Mouse (Mus musculus) lung, embryonic 14.5 days (tissue): ENCODE measurements around the gene Smim7. TPM values are rescaled to one million over a fixed set of nuclear protein-coding genes. Genes with fewer than 3 reads are reported as not detected.

Source experiments
- ATAC-seq: fragments of 200-750 bp; cut with Nextera tagmentation; 2 replicates; pipeline ENCODE4 v1.8.0; 2017; ENCODE audit warnings: mild to moderate bottlenecking, moderate TSS enrichment, moderate library complexity; ENCODE audit not compliant: insufficient read depth
- DNase-seq: peaks from one replicate; pipeline ENCODE4 v3.0.0-alpha.2; 2015
- H3K27ac ChIP-seq: fragments of 300-500 bp; sonication (generic); 2 replicates; pipeline ENCODE4 v1.5.1; 2014; ENCODE audit warnings: low read depth, mild to moderate bottlenecking, moderate library complexity
- H3K27me3 ChIP-seq: fragments of 300-500 bp; sonication (generic); 2 replicates; pipeline ENCODE4 v1.6.1; 2014; ENCODE audit warnings: low read length, control low read depth; ENCODE audit not compliant: insufficient read depth
- H3K36me3 ChIP-seq: fragments of 300-500 bp; sonication (generic); 2 replicates; pipeline ENCODE4 v1.6.1; 2014; ENCODE audit warnings: control low read depth; ENCODE audit not compliant: insufficient read depth
- H3K4me1 ChIP-seq: fragments of 300-500 bp; sonication (generic); 2 replicates; pipeline ENCODE4 v1.6.1; 2014; ENCODE audit warnings: antibody characterized with exemption, control low read depth; ENCODE audit not compliant: insufficient read depth
- H3K4me2 ChIP-seq: fragments of 300-500 bp; sonication (generic); 2 replicates; pipeline ENCODE4 v1.6.1; 2014; ENCODE audit warnings: mild to moderate bottlenecking
- H3K4me3 ChIP-seq: fragments of 300-500 bp; sonication (generic); 2 replicates; pipeline ENCODE4 v1.5.1; 2014; ENCODE audit warnings: low read depth, low read length
- H3K9ac ChIP-seq: fragments of 300-500 bp; sonication (generic); 2 replicates; pipeline ENCODE4 v1.6.1; 2014
- H3K9me3 ChIP-seq: fragments of 300-500 bp; sonication (generic); 2 replicates; pipeline ENCODE4 v1.6.1; 2016; ENCODE audit warnings: low read depth, low read length, control low read depth
- CTCF ChIP-seq: IDR thresholded peaks from 2 replicates; pipeline ENCODE4 v1.5.1; 2016; ENCODE audit warnings: antibody characterized with exemption, low read depth
- WGBS: fragments of 180-500 bp; shearing (Covaris S2); extraction: QIAGEN DNeasy Blood & Tissue Kit; methylation state at CpG from one replicate; pipeline ENCODE4 v1.1.7; 2014; 5-methylcytosine and 5-hydroxymethylcytosine counted together
- polyA plus RNA-seq: library from polyadenylated mRNA; unstranded; fragments of >200 nt; fragmentation: Nextera tagmentation; extraction: Ambion mirVana; gene quantifications from 2 replicates; pipeline ENCODE4 v1.2.1, GENCODE M21; 2014

Gene Smim7
- polyA plus RNA-seq, 1 experiment from 2014 or later, result 121 TPM

GRCm38 (mm10) chr8:72565970-72566369 lies 4.9 kb downstream of the Smim7 start:
- H3K4me2 ChIP-seq, result no peak overlapping the region
- DNase-seq (no peak), ATAC-seq (no peak)
- H3K27me3 ChIP-seq, result no peaks in the 10 kb centered on the region
- TF ChIP-seq CTCF, result no peak
- no peak overlapping the region for H3K27ac ChIP-seq
- H3K9me3 ChIP-seq, result no peaks in the 10 kb centered on the region
- 88% methylated on average over 2 of the region's 2 CpGs for WGBS
- no peak overlapping the region for H3K4me3 ChIP-seq
- peaks cover 61% of the 10 kb centered on the region for H3K36me3 ChIP-seq
- peaks cover 7% of the 10 kb centered on the region; the same call in 1 of the 2 replicates for H3K4me1 ChIP-seq
- H3K9ac ChIP-seq, result no peak overlapping the region

- no peaks in the 10 kb centered on the region for H3K4me1 ChIP-seq
- DNase-seq (no peak), ATAC-seq (no peak)
- no peak for TF ChIP-seq CTCF
- H3K4me3 ChIP-seq, result no peak overlapping the region
- H3K4me2 ChIP-seq, result no peak overlapping the region
- H3K9ac ChIP-seq, result no peak overlapping the region
- 86% methylated on average over 1 of the region's 1 CpGs for WGBS
- H3K27me3 ChIP-seq, result no peaks in the 10 kb centered on the region
- H3K9me3 ChIP-seq, result no peaks in the 10 kb centered on the region
- peaks cover 29% of the 10 kb centered on the region for H3K36me3 ChIP-seq
- no peak overlapping the region for H3K27ac ChIP-seq
These were observed 9.7 kb downstream of the Smim7 start for GRCm38 (mm10) chr8:72561111-72561689.

- Histone ChIP-seq H3K9me3 (no peaks in the 10 kb centered on the region), H3K27me3 (no peaks in the 10 kb centered on the region), H3K4me3 (no peak overlapping the region), H3K4me2 (no peak overlapping the region), H3K36me3 (peaks cover 5% of the 10 kb centered on the region), H3K4me1 (no peaks in the 10 kb centered on the region), H3K27ac (no peak overlapping the region), H3K9ac (no peak overlapping the region)
- 43% methylated on average over 4 of the region's 4 CpGs for WGBS
- TF ChIP-seq CTCF, result no peak
- no peak; the same call in 1 of the 2 replicates for ATAC-seq
- no peak for DNase-seq
These were observed 15.1 kb downstream of the Smim7 start for GRCm38 (mm10) chr8:72555770-72556169.

- ATAC-seq (no peak), DNase-seq (peak; percentile 88)
- Histone ChIP-seq H3K4me1 (no peaks in the 10 kb centered on the region), H3K4me3 (peak overlapping the region; percentile 98), H3K27me3 (no peaks in the 10 kb centered on the region), H3K9me3 (no peaks in the 10 kb centered on the region), H3K36me3 (peaks cover 6% of the 10 kb centered on the region; the same call in 1 of the 2 replicates), H3K27ac (peak overlapping the region; percentile 94; the same call in 1 of the 2 replicates), H3K4me2 (peak overlapping the region; percentile 72), H3K9ac (peak overlapping the region; percentile 61)
- TF ChIP-seq CTCF, result no peak
- 5% methylated on average over 5 of the region's 5 CpGs for WGBS
These were observed 21.5 kb downstream of the Smim7 start for GRCm38 (mm10) chr8:72549314-72549892.

- H3K36me3 ChIP-seq, result peaks cover 12% of the 10 kb centered on the region; the same call in 1 of the 2 replicates
- no peak for DNase-seq
- H3K9ac ChIP-seq, result peak overlapping the region; percentile 61
- H3K4me3 ChIP-seq, result peak overlapping the region; percentile 98
- no peaks in the 10 kb centered on the region for H3K27me3 ChIP-seq
- peak overlapping the region; percentile 72 for H3K4me2 ChIP-seq
- no peak for TF ChIP-seq CTCF
- peak; percentile 69 for ATAC-seq
- no peaks in the 10 kb centered on the region for H3K4me1 ChIP-seq
- no peaks in the 10 kb centered on the region for H3K9me3 ChIP-seq
- WGBS, result under 1% methylated on average over 45 of the region's 45 CpGs
- peak overlapping the region; percentile 94 for H3K27ac ChIP-seq
These were observed 22.1 kb downstream of the Smim7 start for GRCm38 (mm10) chr8:72548644-72549313.

- Histone ChIP-seq H3K27me3 (no peaks in the 10 kb centered on the region), H3K27ac (peak within 1 kb of the TSS; percentile 94), H3K9ac (peak within 1 kb of the TSS; percentile 96), H3K36me3 (peaks cover 15% of the 10 kb centered on the region), H3K4me1 (no peaks in the 10 kb centered on the region), H3K9me3 (no peaks in the 10 kb centered on the region), H3K4me2 (peak within 1 kb of the TSS; percentile 72), H3K4me3 (peak within 1 kb of the TSS; percentile 98)
- TF ChIP-seq CTCF, result peak; percentile 38
- ATAC-seq, result peak; percentile 94
- WGBS, result under 1% methylated on average over 92 of the region's 92 CpGs
- DNase-seq, result peak; percentile 100
These were observed 22.9 kb downstream of the Smim7 start, which contains the start of gene Med26 for GRCm38 (mm10) chr8:72547802-72548643. Gene Med26 (minus strand): TSS chr8:72548270.
